Mouse (Mus musculus) gastrocnemius, postnatal 36 days (tissue): ENCODE measurements around the gene Inha. TPM values are rescaled to one million over a fixed set of nuclear protein-coding genes. Genes with fewer than 3 reads are reported as not detected.

ENCODE experiments used
- DNase-seq, 2 experiments: peaks; one replicate each; pipeline ENCODE4 v3.0.0; 2022
- intact Hi-C: fragments of 180-260 bp; cut with DNase I; formaldehyde crosslinking; loops from one replicate; pipeline ENCODE4 v1.15.1; 2025
- long read RNA-seq, 2 experiments: library from polyadenylated mRNA; stranded (forward); transcript quantifications; one replicate each; pipeline ENCODE4 v2.0.0; 2021
- total RNA-seq, 2 experiments: library from RNA; stranded (reverse); gene quantifications; 2 replicates each; pipeline ENCODE4 v1.2.3; 2021

The Inha gene
- 1 to 10 TPM; 2.5 to 5.8 TPM for total RNA-seq
- long read RNA-seq, experiment 1, transcript Inha-201 (2 exons, 1,475 nt), result major isoform, 5 of 5 reads
- long read RNA-seq, experiment 1, partial matches to known transcripts, result 0 of 5 reads
- long read RNA-seq, experiment 1, other reads (novel, unspliced or antisense), result 0 of 5 reads
- long read RNA-seq, experiment 2, partial matches to known transcripts, result 0 of 4 reads
- long read RNA-seq, experiment 2, other reads (novel, unspliced or antisense), result 0 of 4 reads

DNA sequence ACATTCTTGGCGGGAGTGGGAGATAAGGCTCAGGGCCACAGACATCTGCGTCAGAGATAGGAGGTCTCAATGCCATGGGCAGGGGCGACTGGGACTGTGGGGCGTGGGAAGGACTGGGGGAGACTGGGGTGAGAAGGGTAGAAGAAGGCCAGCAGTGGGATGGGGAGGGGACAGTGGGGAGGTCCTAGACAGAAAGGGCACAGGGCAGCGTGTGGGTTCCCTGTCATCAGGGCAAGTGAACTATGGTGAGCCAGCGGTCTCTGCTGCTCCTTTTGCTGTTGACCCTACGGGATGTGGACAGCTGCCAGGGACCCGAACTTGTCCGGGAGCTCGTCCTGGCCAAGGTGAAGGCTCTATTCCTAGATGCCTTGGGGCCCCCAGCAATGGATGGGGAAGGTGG, at the start of gene Inha:
Inha (plus strand) TSS at position 72 of the 400 bp plus-strand sequence.
- no peak for DNase-seq
- intact Hi-C loops, result no loop called here

DNA sequence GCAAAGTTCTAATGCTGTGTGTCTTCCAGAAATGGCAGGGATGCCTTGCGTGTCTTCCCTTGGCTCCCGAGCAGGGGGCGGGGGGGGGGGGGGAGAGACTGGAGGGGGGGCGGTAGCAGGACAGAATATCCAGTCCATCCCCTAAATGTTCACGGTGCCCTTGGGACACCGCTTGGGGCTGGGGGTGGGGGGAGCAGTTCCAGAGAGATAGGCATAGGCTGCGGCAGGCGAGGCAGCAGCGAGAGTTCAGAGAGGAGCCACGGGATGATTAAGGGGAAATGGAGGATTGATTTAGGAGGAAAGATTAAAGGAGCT, 49.2 kb upstream of the Inha start:
- no peak for DNase-seq
- intact Hi-C loops, result no loop called here

DNA sequence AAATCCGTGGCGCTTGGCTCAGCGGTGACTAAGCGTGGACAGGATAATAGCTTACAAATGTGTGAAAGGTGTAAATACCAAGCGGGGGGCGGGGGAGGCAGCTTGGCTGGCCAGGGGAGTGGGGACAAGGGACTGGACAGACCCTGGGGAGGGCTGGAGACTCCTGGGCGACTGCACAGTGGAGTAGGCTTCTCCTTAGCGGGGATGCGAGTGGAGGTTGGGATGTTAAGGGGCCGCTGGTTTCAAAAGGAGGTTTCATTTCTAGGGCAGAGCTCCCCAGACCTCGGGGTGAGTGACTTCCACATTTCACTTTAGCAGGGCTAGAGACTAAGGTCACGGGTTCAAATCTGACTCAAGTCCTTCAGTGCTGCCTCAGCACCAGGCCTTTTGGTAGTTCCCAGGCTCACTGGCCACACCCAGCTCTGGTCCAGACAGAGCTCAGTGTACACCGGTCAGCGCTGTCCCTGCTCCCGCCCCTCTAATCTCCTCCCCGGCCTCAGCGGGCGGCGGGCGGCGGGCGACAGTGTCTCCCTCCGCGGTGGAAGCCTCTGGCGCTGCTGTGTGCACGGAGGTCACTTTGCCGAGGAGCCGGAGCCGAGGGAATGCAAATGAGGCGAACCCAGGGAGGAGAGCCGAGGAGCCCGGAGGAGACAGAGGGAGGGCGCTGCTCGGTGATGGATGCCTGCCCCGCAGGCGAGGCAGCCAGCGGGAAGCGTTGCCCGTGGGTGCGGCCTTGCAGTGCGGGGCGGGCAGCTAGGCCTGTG, 48.7 kb upstream of the Inha start:
- DNase-seq, result peak in 1 of 2 experiments; percentile 50
- intact Hi-C loops, result no loop called here

DNA sequence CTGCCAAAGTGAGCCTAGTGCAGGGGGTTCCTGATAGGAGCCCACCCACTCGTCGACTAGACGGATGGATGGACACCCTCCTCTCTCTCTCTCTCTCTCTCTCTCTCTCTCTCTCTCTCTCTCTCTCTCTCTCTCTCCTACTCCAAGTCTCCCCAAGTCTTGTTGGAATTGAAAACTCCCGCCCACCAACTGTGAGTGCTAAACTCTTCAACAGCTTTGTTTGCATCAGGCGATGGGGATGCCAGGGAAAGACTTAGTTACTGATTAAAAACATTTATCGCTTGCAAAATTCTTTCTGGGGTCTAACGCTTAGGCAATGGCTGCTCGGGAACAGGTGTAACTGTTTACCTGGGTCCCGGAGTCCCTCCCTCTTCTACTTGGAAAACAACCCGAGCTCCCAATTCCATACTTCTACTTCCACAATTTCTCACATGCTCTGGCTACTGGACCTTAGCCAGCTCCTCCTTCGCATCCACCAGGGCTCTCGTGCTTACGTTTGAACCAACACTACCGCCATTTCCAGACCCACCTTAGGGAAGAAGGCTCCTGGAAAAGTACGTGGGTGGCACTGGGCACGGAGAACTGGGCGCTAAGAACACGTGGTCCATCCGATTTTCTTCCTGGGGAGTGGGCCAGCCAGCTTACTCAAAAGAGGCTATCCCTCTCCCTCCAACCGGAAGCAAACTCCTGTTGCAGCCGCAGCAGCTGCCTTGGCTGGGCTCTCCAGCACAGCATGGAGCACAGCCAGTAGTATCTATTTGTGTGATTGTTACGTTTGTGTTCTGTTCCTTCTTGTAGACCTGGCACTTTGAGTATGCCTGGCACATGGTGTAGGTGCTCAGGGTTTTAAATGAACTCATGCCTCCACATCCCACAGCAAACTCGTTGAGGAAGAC, 47.8 kb upstream of the Inha start:
- DNase-seq, result no peak
- intact Hi-C loops, result no loop called here

DNA sequence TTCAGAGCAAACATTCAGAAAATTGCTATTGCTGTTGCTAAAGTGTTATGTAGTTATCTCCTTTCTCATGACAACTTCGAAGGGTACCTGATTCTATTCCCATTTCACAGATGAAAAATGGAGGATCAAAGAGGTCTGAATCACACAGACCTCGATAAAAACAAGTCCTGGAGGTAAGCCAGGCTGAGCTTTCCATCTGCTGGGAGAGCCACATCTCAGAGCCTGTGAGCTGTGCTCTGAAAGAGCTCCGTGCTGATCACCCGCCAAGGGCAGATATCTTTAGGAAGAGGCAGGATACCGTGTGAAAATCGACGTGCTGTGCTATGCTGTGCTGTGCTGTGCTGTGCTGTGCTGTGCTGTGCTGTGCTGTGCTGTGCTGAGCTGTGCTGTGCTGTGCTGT, 46.6 kb upstream of the Inha start:
- intact Hi-C loops, result no loop called here
- no peak for DNase-seq

DNA sequence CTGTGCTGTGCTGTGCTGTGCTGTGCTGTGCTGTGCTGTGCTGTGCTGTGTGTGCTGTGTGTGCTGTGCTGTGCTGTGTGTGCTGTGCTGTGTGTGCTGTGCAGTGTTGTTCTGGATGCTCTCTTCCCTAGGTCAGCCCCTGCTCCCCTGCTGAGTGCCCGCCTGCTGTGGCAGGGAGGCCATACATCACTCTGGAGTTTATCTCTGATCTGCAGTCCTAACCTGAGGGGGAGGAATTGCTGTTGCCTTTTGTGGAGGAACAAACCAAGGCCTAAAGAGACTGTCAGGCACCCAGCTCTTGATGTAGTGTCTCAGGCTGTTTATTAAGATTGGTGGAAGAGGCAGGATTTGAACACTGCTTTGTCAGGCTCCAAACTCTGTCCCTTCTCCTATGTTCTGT, 44.2 kb upstream of the Inha start:
- no peak for DNase-seq
- intact Hi-C loops, result no loop called here

DNA sequence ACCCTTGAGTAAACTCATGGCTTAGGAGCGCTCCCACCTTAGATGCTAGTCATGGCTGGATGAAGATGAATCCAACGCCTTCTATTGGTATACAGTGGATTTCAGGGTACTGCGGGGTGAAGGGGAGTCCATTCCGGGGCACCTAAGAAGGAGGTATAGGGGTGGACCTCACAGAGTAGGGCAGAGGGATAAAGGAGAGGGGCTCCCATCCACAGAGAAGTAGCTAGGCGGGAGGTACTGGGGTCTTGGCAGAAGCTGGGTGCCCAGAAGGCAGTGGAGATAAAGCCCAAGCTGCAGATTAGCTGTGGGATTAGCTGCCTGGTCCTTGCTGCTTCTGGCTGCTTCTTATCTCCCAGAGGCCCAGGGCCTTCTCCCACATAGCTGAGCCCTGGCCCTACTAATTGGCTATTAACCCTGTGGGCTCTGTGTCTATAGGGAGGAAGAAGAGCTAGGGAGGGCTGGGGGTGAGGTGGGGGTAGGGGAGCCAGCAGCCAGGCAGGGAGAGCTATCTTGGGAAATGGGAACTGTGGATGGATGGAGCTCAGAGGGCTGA, 43.1 kb upstream of the Inha start:
- no peak for DNase-seq
- intact Hi-C loops, result no loop called here

DNA sequence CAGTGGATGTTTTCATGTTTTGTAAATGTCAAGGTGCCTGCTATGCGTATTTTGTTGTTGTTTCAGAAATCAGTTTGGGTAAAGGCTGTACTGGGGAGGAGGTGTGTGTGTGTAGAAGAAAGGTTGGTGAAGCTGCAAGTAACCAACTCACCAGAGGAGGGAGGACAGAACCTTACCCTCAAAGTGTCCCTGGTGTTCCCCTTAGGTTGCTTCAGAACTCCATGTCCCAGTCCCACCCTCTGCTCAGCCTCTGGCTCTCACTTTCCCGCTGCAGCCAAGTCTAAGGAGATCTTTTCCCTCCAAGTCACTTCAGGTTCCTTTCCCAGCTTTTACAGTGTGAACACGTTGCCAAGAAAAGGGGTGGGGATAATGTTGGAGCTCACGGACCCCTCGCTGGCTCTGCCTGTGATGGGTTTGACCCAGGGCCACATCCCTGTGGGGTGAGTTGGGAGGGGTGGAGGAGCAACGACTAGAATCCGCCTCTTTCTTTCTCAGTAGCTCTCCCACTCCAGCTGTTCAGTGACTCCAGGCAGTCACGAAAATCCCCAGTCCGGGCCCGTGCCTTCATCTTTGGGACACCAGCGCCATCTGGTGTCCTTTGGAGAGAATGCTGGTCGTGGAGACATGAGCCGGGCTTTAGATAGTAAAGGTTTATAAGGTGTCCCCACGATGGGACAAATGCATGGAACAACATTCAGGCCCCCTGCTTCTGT, 39.5 kb upstream of the Inha start:
- peak; percentile 68 to 81 for DNase-seq
- intact Hi-C loops, result loop anchor here (2.0 kb wide), 1 partner anchor 125 kb away; no protein-coding TSS in a partner anchor

DNA sequence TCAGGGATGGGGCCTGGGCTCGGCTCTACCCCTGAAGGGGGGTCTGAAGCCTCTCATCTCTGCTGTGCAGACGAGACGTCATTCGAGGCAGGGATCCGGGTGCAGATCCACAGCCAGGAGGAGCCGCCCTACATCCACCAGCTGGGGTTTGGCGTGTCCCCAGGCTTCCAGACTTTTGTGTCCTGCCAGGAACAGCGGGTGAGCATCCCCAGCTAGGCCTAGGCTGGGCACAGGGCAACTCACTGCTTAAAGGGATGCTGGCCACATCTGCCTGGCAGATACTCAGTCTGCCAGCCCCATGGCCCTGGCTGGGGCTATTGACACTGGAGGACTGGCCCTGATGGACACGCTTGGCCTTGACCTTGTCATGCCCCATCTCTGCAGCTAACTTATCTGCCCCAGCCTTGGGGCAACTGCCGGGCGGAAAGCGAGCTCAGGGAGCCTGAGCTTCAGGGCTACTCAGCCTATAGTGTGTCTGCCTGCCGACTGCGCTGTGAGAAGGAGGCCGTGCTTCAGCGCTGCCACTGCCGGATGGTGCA, 37.5 kb upstream of the Inha start:
- DNase-seq, result no peak
- intact Hi-C loops, result no loop called here

DNA sequence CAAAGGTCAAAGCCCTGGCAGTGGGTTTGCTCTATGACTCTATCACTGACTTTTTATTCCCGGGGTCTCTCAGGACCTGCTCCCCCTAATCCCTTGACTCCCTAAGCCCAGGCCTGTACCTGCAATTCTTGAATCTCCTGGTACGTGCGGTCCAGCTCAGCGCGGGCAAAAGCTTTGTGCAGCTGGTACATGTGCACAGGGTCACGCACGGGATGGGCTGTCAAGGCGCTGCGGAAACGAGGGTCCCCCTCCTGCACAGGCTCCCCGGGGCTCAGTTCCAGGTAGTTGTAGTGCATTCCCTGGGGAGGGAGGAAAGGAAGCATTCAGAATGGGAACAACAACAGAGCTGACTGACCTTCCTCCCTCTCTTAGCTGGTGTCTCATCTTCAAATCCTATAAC, 30.4 kb upstream of the Inha start:
- intact Hi-C loops, result no loop called here

DNA sequence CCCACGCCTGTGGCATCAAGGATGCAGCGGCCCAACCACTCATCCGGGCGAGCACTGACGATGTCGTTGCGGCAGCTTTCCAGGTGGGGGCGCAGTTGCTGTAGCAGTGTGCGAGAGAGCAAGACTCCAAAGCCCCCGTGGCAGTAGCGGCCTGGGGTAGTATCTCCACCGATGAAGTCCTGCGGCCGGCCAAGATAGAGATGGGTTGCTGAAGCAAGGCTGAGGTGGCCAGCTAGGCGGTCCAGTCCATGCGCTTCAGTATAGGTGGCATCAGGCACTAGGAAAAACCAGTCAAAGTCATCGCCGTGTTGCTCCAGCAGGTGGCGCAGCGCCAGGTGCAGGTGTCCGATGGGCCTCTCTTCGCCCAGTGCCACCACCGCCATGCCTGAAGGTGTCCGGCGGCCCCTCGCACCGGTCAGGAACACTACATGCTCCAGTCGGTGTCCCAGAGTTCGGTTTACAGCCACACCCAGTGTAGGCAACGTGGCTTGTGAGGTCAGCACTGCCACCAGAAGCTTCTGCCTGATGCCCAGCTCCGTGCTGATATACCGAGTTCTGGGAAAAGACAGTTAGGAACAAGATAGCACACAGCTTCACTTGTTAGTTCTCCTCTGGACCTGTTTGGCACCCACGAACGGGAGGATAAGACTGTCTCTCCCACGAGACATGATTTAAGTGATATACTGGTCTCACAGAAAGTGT, 29.5 kb upstream of the Inha start:
- peak; percentile 63 to 73 for DNase-seq
- intact Hi-C loops, result loop anchor here (1.0 kb wide), 1 partner anchor 82 kb away; no protein-coding TSS in a partner anchor

More for the DNA sequence above, 30.4 kb upstream of the Inha start:
- DNase-seq, result no peak

DNA sequence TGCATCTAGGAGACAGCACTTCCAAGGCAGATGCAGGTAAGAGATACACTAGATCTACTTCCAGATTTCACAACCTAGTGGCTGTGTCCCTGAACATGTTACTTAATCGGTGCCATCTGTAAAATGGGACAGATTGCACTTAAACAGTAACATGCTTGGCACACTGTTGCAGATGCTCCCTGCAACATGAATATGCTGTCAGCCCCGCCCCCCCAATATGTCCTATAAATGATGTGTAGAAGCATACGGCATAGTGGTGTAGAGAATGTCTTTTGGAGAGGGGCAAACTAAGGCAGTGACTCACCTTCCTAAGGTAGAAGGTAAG, 28.9 kb upstream of the Inha start:
- intact Hi-C loops, result loop anchor here (1.0 to 2.0 kb wide), 2 partner anchors 81 to 119 kb away; no protein-coding TSS in a partner anchor

DNA sequence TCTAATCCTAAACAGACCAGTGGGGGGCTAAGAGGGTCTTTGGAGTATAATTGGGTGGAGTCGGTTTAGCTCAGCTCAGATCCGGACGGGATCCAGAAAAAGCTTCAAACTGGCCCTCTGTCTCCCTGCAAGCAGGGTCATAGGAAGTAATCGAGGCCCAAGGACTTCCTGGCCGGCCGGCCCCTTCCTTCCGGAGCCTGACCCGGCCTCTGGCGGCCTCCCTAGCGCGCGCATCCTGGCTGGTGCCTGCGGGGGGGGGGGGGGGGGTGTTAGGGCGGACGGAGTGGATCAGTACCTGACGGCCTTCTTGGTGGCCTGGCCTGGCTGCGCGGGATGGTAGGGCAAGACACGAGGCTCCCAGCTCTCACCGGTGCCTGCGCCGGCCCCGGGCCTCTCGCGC, 28.4 kb upstream of the Inha start:
- intact Hi-C loops, result loop anchor here (2.0 kb wide), 1 partner anchor 118 kb away; no protein-coding TSS in a partner anchor
- no peak for DNase-seq

More for the DNA sequence above, 28.9 kb upstream of the Inha start:
- DNase-seq, result no peak

DNA sequence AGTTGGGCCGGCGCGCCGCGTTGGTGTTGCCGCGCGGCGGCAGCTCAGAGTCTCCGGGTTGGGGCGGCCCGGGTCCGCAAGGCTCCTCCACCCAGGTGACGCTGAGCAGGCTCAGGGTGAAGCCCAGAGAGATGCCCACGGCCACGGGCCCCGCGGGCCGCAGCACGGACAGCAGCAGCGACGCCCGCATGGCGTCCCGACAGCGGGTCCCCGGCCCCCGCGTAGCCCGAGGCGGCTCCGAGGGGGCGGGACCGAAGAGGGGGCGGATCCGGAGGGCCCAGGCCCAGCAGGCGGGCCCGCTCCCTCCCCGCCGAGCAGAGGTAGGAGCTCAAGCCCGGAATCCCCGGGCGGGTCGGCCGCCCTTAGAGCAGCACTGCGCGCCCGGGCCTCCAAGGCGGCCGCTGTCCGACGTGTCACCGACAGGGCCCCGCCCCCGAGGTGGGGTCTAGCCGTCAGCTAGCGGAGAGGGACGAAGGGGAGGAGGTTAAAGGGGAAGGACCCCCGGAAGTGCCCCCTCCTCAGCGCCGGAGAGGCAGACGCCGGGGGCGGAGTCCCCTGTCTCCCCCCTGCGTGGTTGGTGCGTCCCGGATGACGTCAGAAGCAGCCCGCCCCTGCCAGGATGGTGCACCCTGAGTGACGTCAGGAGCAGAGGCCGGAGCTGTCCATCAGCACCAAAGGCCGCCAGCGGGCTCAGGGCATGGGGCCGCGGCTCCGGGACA, 27.8 kb upstream of the Inha start, which contains the start of the genes Chpf and Tmem198:
Chpf (minus strand) TSS at position 392 of the 719 bp plus-strand sequence.
Tmem198 (plus strand) TSS at position 617 of the 719 bp plus-strand sequence.
- intact Hi-C loops, result loop anchor here (2.0 kb wide), 1 partner anchor 118 kb away; no protein-coding TSS in a partner anchor
- peak; percentile 90 to 93 for DNase-seq

DNA sequence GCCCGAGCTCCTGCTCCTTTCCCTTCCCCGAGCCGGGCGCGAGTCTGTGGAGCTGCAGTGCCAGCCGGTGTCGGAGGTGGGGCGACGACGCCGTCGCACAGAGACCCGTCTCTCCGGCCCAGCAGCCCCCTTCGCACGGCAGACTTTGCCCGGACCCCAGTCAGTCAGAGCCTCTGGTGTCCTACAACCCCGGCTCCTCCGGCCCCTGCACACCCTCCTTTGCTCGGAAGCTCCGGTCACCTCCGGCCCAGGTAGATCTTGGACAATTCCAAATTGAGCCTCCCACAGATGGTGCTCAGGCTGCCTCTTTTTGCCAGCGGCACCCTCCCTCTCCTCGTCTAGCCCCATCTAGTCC, 27.3 kb upstream of the Inha start:
- DNase-seq, result no peak
- intact Hi-C loops, result loop anchor here (2.0 kb wide), 1 partner anchor 117 kb away; no protein-coding TSS in a partner anchor

DNA sequence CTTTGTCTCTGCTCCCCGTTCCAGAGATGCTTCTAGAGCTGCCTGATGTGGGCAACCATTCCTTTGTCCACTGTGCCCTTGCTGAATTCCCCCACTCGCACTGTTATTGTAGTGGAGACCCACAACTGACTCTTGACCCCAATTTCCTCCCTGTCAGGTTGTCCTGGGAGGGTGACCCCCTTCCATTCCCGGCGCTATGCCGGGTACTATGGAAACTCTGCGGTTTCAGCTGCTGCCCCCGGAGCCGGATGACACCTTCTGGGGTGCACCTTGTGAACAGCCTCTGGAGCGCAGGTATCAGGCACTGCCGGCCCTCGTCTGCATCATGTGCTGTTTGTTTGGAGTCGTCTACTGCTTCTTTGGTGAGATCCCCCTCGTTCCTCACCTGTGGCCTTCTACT, 26.8 kb upstream of the Inha start:
- intact Hi-C loops, result no loop called here

DNA sequence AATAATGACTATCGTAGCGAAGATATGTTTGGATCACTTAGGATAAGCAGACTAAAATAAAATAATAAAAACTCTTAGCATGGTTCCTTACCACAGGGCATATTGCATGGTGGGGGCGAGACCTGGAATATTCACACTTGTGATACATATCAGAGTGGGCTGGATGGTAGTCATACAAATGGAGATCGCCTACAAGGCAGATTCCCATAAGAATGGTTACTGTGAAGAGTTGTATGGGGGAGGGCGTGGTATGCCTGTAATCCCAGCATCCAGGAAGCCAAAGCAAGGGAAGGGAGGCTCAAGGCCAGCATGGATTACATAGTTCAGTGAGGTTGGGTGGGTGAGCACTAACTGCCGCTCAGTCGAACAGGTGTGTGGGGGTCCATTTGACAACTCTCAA, 26.1 kb upstream of the Inha start:
- no peak for DNase-seq
- intact Hi-C loops, result no loop called here

More for the DNA sequence above, 26.8 kb upstream of the Inha start:
- no peak for DNase-seq

DNA sequence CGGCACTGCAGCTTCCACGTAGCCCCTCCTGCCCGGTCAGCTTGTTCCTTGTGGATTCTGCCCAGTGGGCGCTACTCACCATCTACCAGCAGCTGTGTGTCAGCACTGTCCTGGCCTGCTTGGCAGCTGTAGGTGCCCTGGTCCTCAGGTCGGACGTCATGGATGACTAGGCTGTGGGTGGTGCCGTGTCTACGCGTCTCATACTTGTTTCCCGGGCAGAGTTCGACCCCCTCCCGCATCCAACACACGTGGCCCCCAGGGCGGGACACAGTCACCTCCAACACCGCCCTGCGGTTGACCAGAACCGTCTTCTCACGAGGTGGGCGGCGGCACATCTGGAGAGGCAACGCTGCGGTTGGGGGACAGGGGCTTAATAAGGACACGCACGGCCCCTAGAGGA, 20.3 kb upstream of the Inha start:
- no peak for DNase-seq
- intact Hi-C loops, result loop anchor here (5.0 kb wide), 1 partner anchor 61 kb away; the partner anchor contains the start of gene Slc4a3
